Mouse (Mus musculus) embryonic stem cell, embryonic (primary cell): Measurements from ENCODE around the gene Xirp2.

Experiments
- CTCF ChIA-PET, 4 experiments: fragments of 300-600 bp in 2 of 4; fragments of 350-600 bp in 2 of 4; sonication (Branson Sonifier 250); formaldehyde crosslinking; loops; one replicate each; lab custom pipeline; 2022; ENCODE audit warnings: inconsistent platforms in 2 of 4; lab: Charles Lee
- POLR2A ChIA-PET, 4 experiments: fragments of 300-600 bp in 2 of 4; fragments of 350-600 bp in 2 of 4; sonication (Branson Sonifier 250); formaldehyde crosslinking; loops; one replicate each; lab custom pipeline; 2022; ENCODE audit warnings: antibody characterized with exemption in 4 of 4, inconsistent platforms in 1 of 4; lab: Charles Lee

The Xirp2 gene

GRCm38 (mm10) chr2:67541957-67542696 lies 96.3 kb downstream of the Xirp2 start:
- CTCF ChIA-PET, result no interaction called here
- POLR2A ChIA-PET, result no interaction called here

- CTCF ChIA-PET, result no interaction called here
- POLR2A ChIA-PET, result no interaction called here
Measured at GRCm38 (mm10) chr2:67544426-67544825, 98.6 kb downstream of the Xirp2 start.

- ChIA-PET POLR2A (no interaction called here), CTCF (interaction anchor here in 1 of 4 experiments (0.7 kb wide), 1 partner anchor 27 kb away, joined by 6 read pairs; no protein-coding TSS in a partner anchor)
Measured at GRCm38 (mm10) chr2:67564851-67565479, 119.2 kb downstream of the Xirp2 start.

- CTCF ChIA-PET, result no interaction called here
- POLR2A ChIA-PET, result no interaction called here
Measured at GRCm38 (mm10) chr2:67565480-67566331, 119.9 kb downstream of the Xirp2 start, which contains the start of gene B3galt1. Gene B3galt1, plus strand, starts transcription at chr2:67565871.

- POLR2A ChIA-PET, result interaction anchor here in 1 of 4 experiments (0.8 kb wide), 1 partner anchor 20 kb away, joined by 3 read pairs; no protein-coding TSS in a partner anchor
- CTCF ChIA-PET, result no interaction called here
Measured at GRCm38 (mm10) chr2:67566566-67566965, 120.8 kb downstream of the Xirp2 start.

GRCm38 (mm10) chr2:67567141-67567680 lies 121.4 kb downstream of the Xirp2 start:
- CTCF ChIA-PET, result interaction anchor here in 1 of 4 experiments (0.6 kb wide), 1 partner anchor 19 kb away, joined by 3 read pairs; no protein-coding TSS in a partner anchor
- POLR2A ChIA-PET, result interaction anchor here in 1 of 4 experiments (0.8 kb wide), 1 partner anchor 20 kb away, joined by 3 read pairs; no protein-coding TSS in a partner anchor
